Mouse (Mus musculus): ENCODE data around the gene 4930513O06Rik. TPM values are rescaled to one million over a fixed set of nuclear protein-coding genes. Genes with fewer than 3 reads are reported as not detected.

The 4930513O06Rik gene
- polyA plus RNA-seq, 1 experiment from 2014 or later = not detected

Other genes starting within 250 kb of the 4930513O06Rik start
- 30.3 and 31.8 TPM in 2 replicates for gene Nrk, start 171.8 kb upstream of the 4930513O06Rik start, polyA plus RNA-seq (2015; fragmentation: Nextera tagmentation; extraction: Ambion mirVana)
- gene Serpina7, start 1.0 kb upstream of the 4930513O06Rik start, polyA plus RNA-seq (2015; fragmentation: Nextera tagmentation; extraction: Ambion mirVana) = 0.39 TPM in 1 of 2 replicates, not detected in the other
- not detected in 2 replicates for gene 4933428M09Rik, start 93.0 kb downstream of the 4930513O06Rik start, polyA plus RNA-seq (2015; fragmentation: Nextera tagmentation; extraction: Ambion mirVana)
- 29.4 and 32.7 TPM in 2 replicates for gene Mum1l1, start 123.8 kb downstream of the 4930513O06Rik start, polyA plus RNA-seq (2015; fragmentation: Nextera tagmentation; extraction: Ambion mirVana)
- 0.14 and 0.19 TPM in 2 replicates for gene Trap1a, start 247.4 kb downstream of the 4930513O06Rik start, polyA plus RNA-seq (2015; fragmentation: Nextera tagmentation; extraction: Ambion mirVana)